Mouse (Mus musculus): ENCODE measurements around the gene Plin5. TPM values are rescaled to one million over a fixed set of nuclear protein-coding genes. Genes with fewer than 3 reads are reported as not detected.

Plin5 gene
- total and polyA plus RNA-seq, 3 experiments = not detected

DNA sequence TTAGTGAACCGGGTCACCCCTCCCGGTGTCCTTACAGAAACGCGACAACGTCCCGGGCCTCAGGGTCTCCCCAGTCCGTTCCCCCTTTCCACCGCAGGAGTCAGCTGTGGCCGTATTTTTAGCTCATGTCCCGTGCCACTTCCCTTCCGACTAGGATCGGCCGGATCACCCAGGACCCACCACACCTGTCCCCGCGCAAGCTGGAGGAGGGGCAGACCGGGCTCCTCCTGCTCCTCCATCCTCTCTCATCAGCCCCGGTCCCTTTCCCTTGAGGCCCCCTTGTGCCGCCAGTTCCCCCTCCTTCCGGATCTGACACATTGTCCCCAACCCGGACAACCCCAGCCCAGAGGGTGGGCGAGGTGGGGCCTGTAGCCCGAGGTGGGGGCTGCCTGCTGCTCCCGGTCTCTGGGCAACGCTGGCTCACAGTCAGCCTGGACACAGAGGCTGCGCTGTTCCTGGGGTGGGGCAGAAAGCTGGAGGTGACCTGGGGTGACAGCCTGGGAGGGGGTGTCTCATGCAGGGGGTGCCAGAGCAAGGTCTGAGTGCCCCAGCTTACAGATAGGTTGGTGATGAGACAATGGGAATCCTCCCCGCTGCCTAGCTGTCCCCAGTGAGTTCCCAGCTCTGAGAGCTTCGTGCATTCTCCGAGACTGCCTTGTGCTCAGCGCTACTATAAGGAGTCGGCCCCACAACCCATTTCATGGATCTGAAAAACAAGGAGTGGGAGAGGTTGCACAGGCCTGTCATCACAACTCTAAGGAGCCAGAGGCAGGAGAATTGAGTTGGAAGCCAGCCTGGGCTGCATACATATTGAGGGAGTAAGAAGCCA, 31.6 kb upstream of the Plin5 start:
- Histone ChIP-seq H3K79me2 (ENCODE audit: control insufficient read depth, insufficient read depth, low read length, poor library complexity) (no peaks in the 10 kb centered on the region), H3K36me3 (ENCODE audit: control insufficient read depth in 1 of 2, insufficient read depth in 2 of 2, low read length in 2 of 2) (peaks cover 0 to 4% of the 10 kb centered on the region in 2 experiments; a peak in 1 of 4 replicates), H3K9ac (ENCODE audit: control insufficient read depth, low read depth, low read length, poor library complexity, severe bottlenecking) (no peak overlapping the region), H3K9me3 (replicated peaks; ENCODE audit: insufficient read depth, low read length) (no peaks in the 10 kb centered on the region), H3K27me3 (ENCODE audit: control insufficient read depth in 1 of 2, insufficient read depth in 2 of 2, low read length in 2 of 2) (peaks cover 2% of the 10 kb centered on the region in 2 experiments; a peak in 2 of 4 replicates), H3K4me3 (ENCODE audit: control insufficient read depth in 1 of 2, insufficient read depth in 1 of 2, low read depth in 2 of 2, low read length in 2 of 2) (no peak overlapping the region), H3K27ac (ENCODE audit: control insufficient read depth, low read depth, low read length) (no peak overlapping the region), H3K4me1 (ENCODE audit: control insufficient read depth in 1 of 2, insufficient read depth in 2 of 2, low read length in 2 of 2) (peaks cover 0 to 4% of the 10 kb centered on the region in 2 experiments; a peak in 2 of 4 replicates)
- DNase-seq (ENCODE audit: low read depth, low spot score) = no peak
- no peak for TF ChIP-seq CHD2 (IDR thresholded peaks at IDR 0.05; ENCODE audit: low read length)
- no peak for TF ChIP-seq MXI1 (IDR thresholded peaks at IDR 0.05; ENCODE audit: low read depth, low read length)
- TF ChIP-seq POLR2A (IDR thresholded peaks at IDR 0.05; ENCODE audit: control insufficient read depth in 1 of 2, insufficient read depth in 1 of 2, low read depth in 1 of 2, low read length in 2 of 2, poor library complexity in 1 of 2) = no peak
- no peak for TF ChIP-seq ZNF384 (IDR thresholded peaks at IDR 0.05; ENCODE audit: low read depth, low read length)
- TF ChIP-seq JUND (IDR thresholded peaks at IDR 0.05; ENCODE audit: low read depth, low read length) = no peak
- TF ChIP-seq ELF1 (IDR thresholded peaks at IDR 0.05; ENCODE audit: low read depth, low read length) = no peak
- no peak for TF ChIP-seq ETS1 (IDR thresholded peaks at IDR 0.05; ENCODE audit: low read depth, low read length)
- TF ChIP-seq RCOR1 (IDR thresholded peaks at IDR 0.05; ENCODE audit: low read depth, low read length) = no peak
- no peak for TF ChIP-seq SMC3 (IDR thresholded peaks at IDR 0.05; ENCODE audit: low read depth, low read length)

DNA sequence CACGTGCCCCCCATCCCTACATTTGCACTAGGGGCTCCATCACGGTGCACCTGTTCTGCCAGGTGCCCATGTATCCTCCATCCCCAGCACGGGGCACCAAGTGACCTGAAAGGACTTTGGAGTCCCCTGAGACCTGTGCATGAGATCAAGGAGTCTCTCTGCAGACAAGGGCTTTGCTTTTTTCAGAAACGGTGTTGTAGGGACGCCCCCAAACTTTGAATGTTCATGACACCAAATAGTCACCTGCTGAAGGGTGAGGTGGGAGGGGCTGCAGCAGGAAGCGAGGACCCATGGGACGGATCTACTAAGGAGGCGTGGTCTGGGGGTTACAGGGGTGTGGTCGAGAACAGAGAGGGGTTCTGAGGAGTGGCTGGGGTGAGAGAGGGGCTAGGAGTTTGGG, 30.9 kb upstream of the Plin5 start:
- H3K9ac ChIP-seq (ENCODE audit: control insufficient read depth, low read depth, low read length, poor library complexity, severe bottlenecking) = no peak overlapping the region
- H3K4me3 ChIP-seq (ENCODE audit: control insufficient read depth in 1 of 2, insufficient read depth in 1 of 2, low read depth in 2 of 2, low read length in 2 of 2) = no peak overlapping the region
- no peaks in the 10 kb centered on the region for H3K79me2 ChIP-seq (ENCODE audit: control insufficient read depth, insufficient read depth, low read length, poor library complexity)
- no peak for TF ChIP-seq RAD21 (IDR thresholded peaks at IDR 0.05; ENCODE audit: low read depth, low read length)
- TF ChIP-seq JUND (IDR thresholded peaks at IDR 0.05; ENCODE audit: low read depth, low read length) = no peak
- no peak for TF ChIP-seq SIN3A (IDR thresholded peaks at IDR 0.05; ENCODE audit: low read length)
- no peak for TF ChIP-seq MAZ (IDR thresholded peaks at IDR 0.05; ENCODE audit: low read depth, low read length)
- TF ChIP-seq TBP (IDR thresholded peaks at IDR 0.05; ENCODE audit: low read depth, low read length) = no peak
- TF ChIP-seq TCF12 (IDR thresholded peaks at IDR 0.05; ENCODE audit: low read depth, low read length) = no peak
- TF ChIP-seq HCFC1 (IDR thresholded peaks at IDR 0.05; ENCODE audit: low read depth, low read length) = no peak
- TF ChIP-seq ZNF384 (IDR thresholded peaks at IDR 0.05; ENCODE audit: low read depth, low read length) = no peak
- TF ChIP-seq ZC3H11A (IDR thresholded peaks at IDR 0.05; ENCODE audit: low read depth, low read length) = no peak
- TF ChIP-seq ETS1 (IDR thresholded peaks at IDR 0.05; ENCODE audit: low read depth, low read length) = no peak
- no peak for TF ChIP-seq RCOR1 (IDR thresholded peaks at IDR 0.05; ENCODE audit: low read depth, low read length)
- no peak for TF ChIP-seq SMC3 (IDR thresholded peaks at IDR 0.05; ENCODE audit: low read depth, low read length)
- no peak for TF ChIP-seq MAX (IDR thresholded peaks at IDR 0.05; ENCODE audit: low read length)
- TF ChIP-seq GABPA (IDR thresholded peaks at IDR 0.05; ENCODE audit: low read depth, low read length) = no peak
- no peak for TF ChIP-seq GATA1 (IDR thresholded peaks at IDR 0.05; ENCODE audit: low read depth, low read length)
- no peak for TF ChIP-seq ELF1 (IDR thresholded peaks at IDR 0.05; ENCODE audit: low read depth, low read length)
- TF ChIP-seq MAFK (IDR thresholded peaks at IDR 0.05; ENCODE audit: borderline replicate concordance, low read depth, low read length) = no peak
- TF ChIP-seq MYC (IDR thresholded peaks at IDR 0.05; ENCODE audit: low read depth, low read length) = no peak
- no peak for TF ChIP-seq TAL1 (IDR thresholded peaks at IDR 0.05; ENCODE audit: low read length)
- peaks cover 0 to 4% of the 10 kb centered on the region in 2 experiments; a peak in 1 of 4 replicates for H3K36me3 ChIP-seq (ENCODE audit: control insufficient read depth in 1 of 2, insufficient read depth in 2 of 2, low read length in 2 of 2)
- H3K27me3 ChIP-seq (ENCODE audit: control insufficient read depth in 1 of 2, insufficient read depth in 2 of 2, low read length in 2 of 2) = peaks cover 0 to 2% of the 10 kb centered on the region in 2 experiments; a peak in 2 of 4 replicates
- H3K4me1 ChIP-seq (ENCODE audit: control insufficient read depth in 1 of 2, insufficient read depth in 2 of 2, low read length in 2 of 2) = peaks cover 0 to 4% of the 10 kb centered on the region in 2 experiments; a peak in 2 of 4 replicates
- no peak overlapping the region for H3K27ac ChIP-seq (ENCODE audit: control insufficient read depth, low read depth, low read length)
- no peak for DNase-seq (ENCODE audit: low read depth, low spot score)
- H3K9me3 ChIP-seq (replicated peaks; ENCODE audit: insufficient read depth, low read length) = no peaks in the 10 kb centered on the region
